Mouse (Mus musculus) intestine, embryonic 16.5 days (tissue): Measurements from ENCODE around the gene Greb1. TPM values are rescaled to one million over a fixed set of nuclear protein-coding genes. Genes with fewer than 3 reads are reported as not detected.

Experiments
- ATAC-seq: fragments of 200-750 bp; cut with Nextera tagmentation; 2 replicates; pipeline ENCODE4 v1.8.0; 2017; ENCODE audit warnings: moderate TSS enrichment, moderate library complexity
- H3K27ac ChIP-seq: fragments of 300-500 bp; sonication (generic); 2 replicates; pipeline ENCODE4 v1.5.1; 2014; ENCODE audit warnings: mild to moderate bottlenecking, low read length
- H3K27me3 ChIP-seq: fragments of 300-500 bp; sonication (generic); replicated peaks from 2 replicates; pipeline ENCODE4 v1.6.1; 2014; ENCODE audit warnings: low read length, control low read depth, mixed read lengths; ENCODE audit not compliant: control insufficient read depth, insufficient read depth
- H3K36me3 ChIP-seq: fragments of 300-500 bp; sonication (generic); 2 replicates; pipeline ENCODE4 v1.6.1; 2014; ENCODE audit warnings: low read length, control low read depth; ENCODE audit not compliant: control insufficient read depth, insufficient read depth
- H3K4me1 ChIP-seq: fragments of 300-500 bp; sonication (generic); 2 replicates; pipeline ENCODE4 v1.6.1; 2014; ENCODE audit warnings: low read length, control low read depth, mixed read lengths; ENCODE audit not compliant: control insufficient read depth, insufficient read depth
- H3K4me2 ChIP-seq: fragments of 300-500 bp; sonication (generic); 2 replicates; pipeline ENCODE4 v1.6.1; 2014; ENCODE audit warnings: low read depth, low read length, control low read depth
- H3K4me3 ChIP-seq: fragments of 300-500 bp; sonication (generic); 2 replicates; pipeline ENCODE4 v1.5.1; 2014; ENCODE audit warnings: mild to moderate bottlenecking, low read length
- H3K9ac ChIP-seq: fragments of 300-500 bp; sonication (generic); 2 replicates; pipeline ENCODE4 v1.6.1; 2014; ENCODE audit warnings: low read depth, low read length
- H3K9me3 ChIP-seq: fragments of 300-500 bp; sonication (generic); 2 replicates; pipeline ENCODE4 v1.6.1; 2016; ENCODE audit warnings: low read length, control low read depth; ENCODE audit not compliant: control insufficient read depth
- WGBS: fragments of 180-500 bp; shearing (Covaris S2); extraction: QIAGEN DNeasy Blood & Tissue Kit; methylation state at CpG from one replicate; pipeline ENCODE4 v1.1.7; 2014; 5-methylcytosine and 5-hydroxymethylcytosine counted together
- polyA plus RNA-seq: library from polyadenylated mRNA; unstranded; fragments of >200 nt; fragmentation: Nextera tagmentation; extraction: Ambion mirVana; gene quantifications from 2 replicates; pipeline ENCODE4 v1.2.1, GENCODE M21; 2015

Greb1 gene
- polyA plus RNA-seq, 1 experiment from 2014 or later: 3.8 TPM

DNA sequence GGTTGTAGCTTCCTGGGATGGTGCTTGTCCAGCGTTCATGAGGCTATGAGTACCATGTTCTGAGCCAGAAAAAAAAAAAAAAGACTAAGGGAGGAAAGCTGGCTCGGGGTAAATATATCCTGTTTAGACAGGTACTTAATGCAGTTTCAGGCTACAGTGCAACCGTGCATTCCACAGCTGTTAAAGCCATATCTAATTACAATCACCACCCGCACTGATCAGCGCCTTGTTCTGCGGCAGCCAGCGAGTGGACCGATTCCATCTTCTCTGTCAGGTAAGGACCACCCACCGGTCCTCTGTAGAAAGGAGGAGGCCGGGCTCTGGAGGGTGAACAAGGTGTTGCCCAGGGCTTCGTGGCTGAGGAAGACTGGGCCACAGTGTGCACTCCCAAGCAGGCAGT, 34.0 kb upstream of the Greb1 start:
- Histone ChIP-seq H3K4me3 (no peak overlapping the region), H3K27ac (no peak overlapping the region), H3K27me3 (no peaks in the 10 kb centered on the region), H3K9ac (no peak overlapping the region), H3K4me2 (no peak overlapping the region), H3K36me3 (no peaks in the 10 kb centered on the region), H3K9me3 (no peaks in the 10 kb centered on the region; the same call in 1 of the 2 replicates), H3K4me1 (no peaks in the 10 kb centered on the region)
- WGBS: 63% methylated on average over 11 of the region's 11 CpGs
- no peak for ATAC-seq

DNA sequence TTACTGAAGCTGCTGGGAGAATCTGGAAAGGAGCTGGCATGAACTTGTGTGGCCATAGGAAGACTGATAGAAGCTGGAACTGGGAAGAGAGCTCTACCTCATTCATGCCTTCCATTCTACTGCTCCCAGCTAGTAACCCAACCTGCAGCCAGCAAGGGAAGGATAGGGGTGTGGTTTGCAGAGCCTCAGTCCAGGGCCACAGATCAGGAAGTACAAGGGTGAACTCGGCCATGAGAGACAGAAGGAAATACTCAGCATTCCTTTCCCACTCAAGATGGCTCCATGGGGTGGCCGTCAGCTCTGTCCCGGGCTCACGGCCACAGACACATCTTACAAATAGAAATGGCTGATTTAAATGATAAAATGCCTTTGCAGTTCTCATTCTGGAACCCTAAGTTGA, 30.4 kb upstream of the Greb1 start:
- H3K4me2 ChIP-seq: no peak overlapping the region
- H3K9ac ChIP-seq: no peak overlapping the region
- no peak overlapping the region for H3K4me3 ChIP-seq
- H3K4me1 ChIP-seq: no peaks in the 10 kb centered on the region
- no peaks in the 10 kb centered on the region for H3K36me3 ChIP-seq
- no peak overlapping the region for H3K27ac ChIP-seq
- no peaks in the 10 kb centered on the region for H3K9me3 ChIP-seq
- 66% methylated on average over 4 of the region's 4 CpGs for WGBS
- ATAC-seq: peak; percentile 68
- H3K27me3 ChIP-seq: no peaks in the 10 kb centered on the region

- no peak for ATAC-seq
- 80% methylated on average over 2 of the region's 2 CpGs for WGBS
- no peak overlapping the region for H3K4me3 ChIP-seq
- H3K27ac ChIP-seq: no peak overlapping the region
- H3K27me3 ChIP-seq: no peaks in the 10 kb centered on the region
- H3K9ac ChIP-seq: no peak overlapping the region
- no peaks in the 10 kb centered on the region for H3K9me3 ChIP-seq
- H3K4me1 ChIP-seq: no peaks in the 10 kb centered on the region
- H3K4me2 ChIP-seq: no peak overlapping the region
- H3K36me3 ChIP-seq: peaks cover 3% of the 10 kb centered on the region; the same call in 1 of the 2 replicates
These were observed 29.1 kb upstream of the Greb1 start for GRCm38 (mm10) chr12:16829785-16830184.

DNA sequence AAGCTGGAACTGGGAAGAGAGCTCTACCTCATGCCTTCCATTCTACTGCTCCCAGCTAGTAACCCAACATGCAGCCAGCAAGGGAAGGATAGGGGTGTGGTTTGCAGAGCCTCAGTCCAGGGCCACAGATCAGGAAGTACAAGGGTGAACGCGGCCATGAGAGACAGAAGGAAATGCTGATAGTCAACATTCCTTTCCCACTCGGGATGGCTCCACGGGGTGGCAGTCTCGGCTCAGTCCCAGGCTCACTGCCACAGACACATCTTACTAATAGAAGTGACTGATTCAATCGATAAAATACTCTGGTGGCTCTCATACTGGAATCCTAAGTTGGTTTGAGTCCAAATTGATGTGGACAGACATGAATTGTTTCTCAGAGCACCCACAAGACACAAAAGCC, 27.8 kb upstream of the Greb1 start:
- H3K4me1 ChIP-seq: no peaks in the 10 kb centered on the region
- no peak overlapping the region for H3K4me3 ChIP-seq
- no peaks in the 10 kb centered on the region for H3K9me3 ChIP-seq
- 45% methylated on average over 6 of the region's 6 CpGs for WGBS
- no peaks in the 10 kb centered on the region for H3K27me3 ChIP-seq
- H3K9ac ChIP-seq: no peak overlapping the region
- no peak overlapping the region for H3K4me2 ChIP-seq
- peaks cover 8% of the 10 kb centered on the region; the same call in 1 of the 2 replicates for H3K36me3 ChIP-seq
- H3K27ac ChIP-seq: no peak overlapping the region
- peak; percentile 92 for ATAC-seq

GRCm38 (mm10) chr12:16823701-16824100, 23.0 kb upstream of the Greb1 start:
- H3K9me3 ChIP-seq: no peaks in the 10 kb centered on the region
- no peak overlapping the region for H3K4me2 ChIP-seq
- no peaks in the 10 kb centered on the region for H3K4me1 ChIP-seq
- WGBS: 96% methylated on average over 1 of the region's 1 CpGs
- no peak for ATAC-seq
- H3K9ac ChIP-seq: no peak overlapping the region
- H3K27me3 ChIP-seq: no peaks in the 10 kb centered on the region
- H3K27ac ChIP-seq: no peak overlapping the region
- no peak overlapping the region for H3K4me3 ChIP-seq
- peaks cover 18% of the 10 kb centered on the region for H3K36me3 ChIP-seq

- Histone ChIP-seq H3K27ac (no peak overlapping the region), H3K4me3 (no peak overlapping the region), H3K27me3 (no peaks in the 10 kb centered on the region), H3K4me2 (no peak overlapping the region), H3K9ac (no peak overlapping the region), H3K9me3 (no peaks in the 10 kb centered on the region), H3K36me3 (peaks cover 23% of the 10 kb centered on the region), H3K4me1 (no peaks in the 10 kb centered on the region)
- WGBS: 95% methylated on average over 10 of the region's 10 CpGs
- no peak for ATAC-seq
These were observed 21.6 kb upstream of the Greb1 start for GRCm38 (mm10) chr12:16822181-16822734.

- Histone ChIP-seq H3K4me3 (no peak overlapping the region), H3K27ac (no peak overlapping the region), H3K4me1 (no peaks in the 10 kb centered on the region), H3K4me2 (no peak overlapping the region), H3K9ac (no peak overlapping the region), H3K9me3 (no peaks in the 10 kb centered on the region), H3K36me3 (peaks cover 26% of the 10 kb centered on the region), H3K27me3 (no peaks in the 10 kb centered on the region)
- no peak for ATAC-seq
- 86% methylated on average over 7 of the region's 7 CpGs for WGBS
These were observed 20.1 kb upstream of the Greb1 start for GRCm38 (mm10) chr12:16820761-16821160.

DNA sequence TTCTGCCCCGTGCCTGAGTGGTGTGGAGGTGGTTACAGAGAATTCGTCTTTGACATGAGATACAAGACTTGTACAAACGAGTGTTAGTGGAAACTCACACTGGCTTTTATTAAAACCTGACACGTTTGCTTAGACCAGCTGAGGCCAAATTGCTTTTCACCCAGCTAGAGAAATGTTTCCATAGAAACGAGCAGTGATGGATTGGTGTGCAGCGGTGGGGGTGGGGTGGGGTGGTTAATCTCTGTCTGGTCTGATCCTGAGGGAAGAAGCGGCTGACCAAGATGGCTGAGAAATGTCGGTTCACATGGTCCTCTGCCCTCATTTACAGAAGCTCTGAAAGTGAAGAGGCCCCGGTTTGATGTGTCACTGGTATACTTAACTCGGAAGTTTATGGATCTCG, 17.8 kb upstream of the Greb1 start:
- Histone ChIP-seq H3K9me3 (no peaks in the 10 kb centered on the region), H3K4me3 (no peak overlapping the region), H3K4me2 (no peak overlapping the region), H3K27ac (no peak overlapping the region), H3K9ac (no peak overlapping the region), H3K4me1 (no peaks in the 10 kb centered on the region), H3K36me3 (peaks cover 18% of the 10 kb centered on the region), H3K27me3 (no peaks in the 10 kb centered on the region)
- no peak for ATAC-seq
- WGBS: 41% methylated on average over 11 of the region's 11 CpGs

DNA sequence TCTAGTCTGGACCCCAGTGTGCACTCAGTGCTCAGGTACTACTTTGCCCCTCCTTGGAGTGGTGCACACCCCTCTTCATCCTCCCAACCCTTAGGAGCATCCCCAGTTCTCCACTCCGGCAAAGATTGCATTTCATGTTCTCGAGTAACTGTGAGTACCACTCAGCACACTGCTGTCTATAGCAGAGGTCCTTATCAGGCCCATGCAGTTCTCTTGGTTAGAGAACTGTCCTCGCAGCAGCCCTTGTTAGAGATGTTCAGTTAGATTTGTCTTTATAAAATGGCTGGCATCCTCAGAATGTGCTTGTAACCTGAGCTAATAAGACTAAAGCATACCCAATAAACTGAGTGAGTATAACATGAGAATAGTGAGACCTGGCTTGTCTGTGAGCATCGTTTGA, 16.5 kb upstream of the Greb1 start:
- ATAC-seq: no peak
- Histone ChIP-seq H3K4me3 (no peak overlapping the region), H3K4me2 (no peak overlapping the region), H3K27ac (no peak overlapping the region), H3K9me3 (no peaks in the 10 kb centered on the region), H3K27me3 (no peaks in the 10 kb centered on the region), H3K9ac (no peak overlapping the region), H3K4me1 (no peaks in the 10 kb centered on the region; the same call in 1 of the 2 replicates), H3K36me3 (peaks cover 15% of the 10 kb centered on the region)
- WGBS: 87% methylated on average over 4 of the region's 4 CpGs

DNA sequence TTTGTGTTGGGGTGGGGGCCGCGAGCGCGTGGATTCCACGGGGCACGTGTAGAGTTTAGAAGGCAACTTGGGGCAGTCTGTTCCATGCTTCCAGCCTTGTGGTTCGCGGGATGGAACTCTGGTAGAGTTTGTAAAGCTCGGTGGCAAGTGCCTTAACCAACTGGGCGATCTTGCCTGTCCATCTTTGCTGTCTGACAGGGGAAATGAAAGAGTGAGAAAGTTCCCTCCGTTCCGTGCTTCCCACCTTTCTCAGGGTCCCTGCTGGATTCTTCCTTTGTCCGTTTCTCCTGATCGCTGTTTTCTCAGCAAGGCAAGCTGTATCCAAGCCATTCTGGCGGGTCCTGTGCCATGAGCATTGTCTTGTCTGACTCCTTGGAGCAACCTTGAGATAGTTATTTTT, 10.8 kb upstream of the Greb1 start:
- ATAC-seq: peak; percentile 24; the same call in 1 of the 2 replicates
- Histone ChIP-seq H3K9me3 (no peaks in the 10 kb centered on the region), H3K9ac (peak overlapping the region; percentile 90), H3K4me3 (peak overlapping the region; percentile 87), H3K4me2 (peak overlapping the region; percentile 91), H3K27me3 (peaks cover 2% of the 10 kb centered on the region; the same call in 1 of the 2 replicates), H3K4me1 (no peaks in the 10 kb centered on the region; the same call in 1 of the 2 replicates), H3K36me3 (peaks cover under 1% of the 10 kb centered on the region; the same call in 1 of the 2 replicates), H3K27ac (no peak overlapping the region)
- 3% methylated on average over 15 of the region's 15 CpGs for WGBS
